Mouse (Mus musculus) testis, adult 2 months (tissue): ENCODE data around the gene Lhpp.

ENCODE experiments used
- CTCF ChIP-seq: fragments of 200-500 bp; IDR thresholded peaks from 2 replicates; pipeline ENCODE4 v1.5.1; 2012; ENCODE audit warnings: low read depth, mild to moderate bottlenecking, inconsistent platforms, low read length, moderate library complexity; ENCODE audit not compliant: control insufficient read depth, insufficient read depth, insufficient replicate concordance
- POLR2A ChIP-seq: fragments of 200-500 bp; IDR thresholded peaks from 2 replicates; pipeline ENCODE4 v1.6.1; 2012; ENCODE audit warnings: low read depth, mild to moderate bottlenecking, inconsistent platforms, low read length, moderate library complexity; ENCODE audit not compliant: control insufficient read depth

DNA sequence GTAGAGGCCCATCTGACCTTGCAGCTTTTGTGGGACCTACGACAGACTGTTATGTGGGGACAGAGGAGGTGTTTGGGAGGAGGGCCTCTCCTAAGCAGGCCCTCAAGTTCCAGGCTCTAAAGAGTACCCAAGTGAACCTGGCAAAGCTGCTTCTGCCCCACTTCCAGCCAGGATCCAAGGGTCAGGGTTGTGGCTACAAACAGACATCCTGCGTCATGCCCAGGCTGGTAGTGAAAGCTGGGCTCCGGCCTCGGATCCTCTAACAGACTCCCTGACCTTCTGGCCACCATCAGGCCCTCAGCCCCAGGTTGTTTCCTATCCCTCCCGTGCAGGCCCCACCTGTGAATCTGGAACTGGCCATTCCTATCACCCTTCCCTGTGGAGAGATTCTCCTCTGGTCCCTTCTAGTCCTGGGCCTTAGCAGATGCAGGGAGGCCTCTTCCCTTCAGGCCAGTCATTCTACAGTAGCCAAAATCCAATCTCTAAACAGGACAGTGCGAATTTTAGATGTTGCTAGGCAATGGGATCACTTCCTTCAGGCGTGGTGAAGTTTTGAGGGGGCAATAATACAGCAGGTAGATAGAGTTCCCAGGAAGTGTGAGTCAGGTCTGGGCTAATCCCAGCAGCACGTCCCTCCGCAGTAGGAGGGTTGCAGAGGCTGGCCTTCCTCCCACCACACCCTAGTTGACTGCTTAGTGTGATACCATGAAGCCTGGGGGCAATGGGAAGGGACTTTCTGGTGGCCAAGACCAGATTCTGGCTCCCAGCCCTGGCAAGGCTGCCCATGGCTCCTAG, 93.3 kb downstream of the Lhpp start:
- no peak for TF ChIP-seq CTCF
- no peak for TF ChIP-seq POLR2A
